Mouse (Mus musculus) skeletal muscle tissue, postnatal 0 days (tissue): ENCODE results near the gene Yrdc. TPM values are rescaled to one million over a fixed set of nuclear protein-coding genes. Genes with fewer than 3 reads are reported as not detected.

Source experiments
- polyA plus RNA-seq: library from polyadenylated mRNA; unstranded; fragments of >200 nt; fragmentation: Nextera tagmentation; extraction: Ambion mirVana; gene quantifications from 2 replicates; pipeline ENCODE4 v1.2.1, GENCODE M21; 2015

Gene Yrdc
- 14.4 and 16.5 TPM in 2 replicates for polyA plus RNA-seq

GRCm38 (mm10) chr4:124850261-124850913 is at the start of gene Yrdc:
Yrdc (plus strand) TSS chr4:124850679.

GRCm38 (mm10) chr4:124801552-124802308 is 48.7 kb upstream of the Yrdc start, which contains the start of gene Mtf1:
Mtf1 (plus strand) TSS chr4:124802104.

GRCm38 (mm10) chr4:124850933-124851658 is 617 bp downstream of the Yrdc start, which contains the start of gene 1110065P20Rik:
1110065P20Rik (minus strand) TSS chr4:124851196.

GRCm38 (mm10) chr4:124861283-124862188 is 11.1 kb downstream of the Yrdc start, which contains the start of gene Maneal:
Maneal (minus strand) TSS chr4:124862171.

GRCm38 (mm10) chr4:124880599-124880998 is 30.1 kb downstream of the Yrdc start, which contains the start of gene Epha10:
Epha10 (plus strand) TSS chr4:124880899.

Other genes starting within 250 kb of the Yrdc start
- not detected in 2 replicates for gene 3100002H09Rik, start 239.9 kb upstream of the Yrdc start, polyA plus RNA-seq
- 2.5 and 4.3 TPM in 2 replicates for gene Pou3f1, start 193.9 kb upstream of the Yrdc start, polyA plus RNA-seq
- 66.2 and 68.7 TPM in 2 replicates for gene Utp11, start 157.1 kb upstream of the Yrdc start, polyA plus RNA-seq
- 22.3 and 26.7 TPM in 2 replicates for gene Fhl3, start 150.0 kb upstream of the Yrdc start, polyA plus RNA-seq
- 54.0 and 55.4 TPM in 2 replicates for gene Sf3a3, start 135.9 kb upstream of the Yrdc start, polyA plus RNA-seq
- gene Inpp5b, start 108.8 kb upstream of the Yrdc start, polyA plus RNA-seq, result 10.6 and 12.1 TPM in 2 replicates
- 8.4 and 8.5 TPM in 2 replicates for gene Mtf1, start 48.6 kb upstream of the Yrdc start, polyA plus RNA-seq
- gene 1110065P20Rik, start 517 bp downstream of the Yrdc start, polyA plus RNA-seq, result 76.3 and 87.2 TPM in 2 replicates
- 0.07 TPM in 1 of 2 replicates, not detected in the other for gene Maneal, start 11.5 kb downstream of the Yrdc start, polyA plus RNA-seq
- gene Epha10, start 30.2 kb downstream of the Yrdc start, polyA plus RNA-seq, result not detected in 2 replicates
- gene 9930104L06Rik, start 86.4 kb downstream of the Yrdc start, polyA plus RNA-seq, result 6.2 and 7.4 TPM in 2 replicates
- 20.0 and 21.6 TPM in 2 replicates for gene Cdca8, start 88.6 kb downstream of the Yrdc start, polyA plus RNA-seq
- gene Rspo1, start 135.8 kb downstream of the Yrdc start, polyA plus RNA-seq, result 0.42 TPM in 1 of 2 replicates, not detected in the other
- gene Gnl2, start 165.9 kb downstream of the Yrdc start, polyA plus RNA-seq, result 50.3 and 52.8 TPM in 2 replicates
- 0.10 TPM in 1 of 2 replicates, not detected in the other for gene Dnali1, start 215.0 kb downstream of the Yrdc start, polyA plus RNA-seq
- 11.1 and 11.8 TPM in 2 replicates for gene Snip1, start 216.0 kb downstream of the Yrdc start, polyA plus RNA-seq
- 17.1 and 21.5 TPM in 2 replicates for gene Meaf6, start 234.5 kb downstream of the Yrdc start, polyA plus RNA-seq